Mouse (Mus musculus) CH12.LX (cell line): ENCODE measurements at regions not wholly inside any gene's neighbourhood (a gene's known extent, or its start where the extent isn't known, plus 50 kb on each side); places are given as distances from the start of the nearest gene placed in this dataset.

Source experiments
- DNase-seq: peaks from one replicate; pipeline ENCODE4 v3.0.0-alpha.2; 2013; ENCODE audit errors: extremely low read depth
- H3K27ac ChIP-seq: 2 replicates; pipeline ENCODE4 v1.5.1; 2012; ENCODE audit warnings: low read depth, mild to moderate bottlenecking, control low read depth, moderate library complexity; ENCODE audit not compliant: insufficient read depth
- H3K27me3 ChIP-seq: replicated peaks from 2 replicates; pipeline ENCODE3; 2012; ENCODE audit warnings: inconsistent platforms
- H3K36me3 ChIP-seq, 2 experiments: replicated peaks in 1 of 2; 2 replicates each; pipeline versions ENCODE3 to v1.6.1; 2012; ENCODE audit warnings: inconsistent platforms in 1 of 2, low read length in 1 of 2, mild to moderate bottlenecking in 1 of 2, mixed read lengths in 1 of 2, moderate library complexity in 1 of 2; ENCODE audit not compliant: control insufficient read depth in 1 of 2, insufficient read depth in 1 of 2
- H3K4me1 ChIP-seq, 2 experiments: 2 replicates each; pipeline ENCODE4 v1.6.1; 2012; ENCODE audit warnings: inconsistent platforms in 1 of 2, moderate library complexity in 1 of 2; ENCODE audit not compliant: insufficient read depth in 2 of 2, control insufficient read depth in 1 of 2
- H3K4me2 ChIP-seq: 2 replicates; pipeline ENCODE4 v1.6.1; 2012; ENCODE audit warnings: low read depth, mild to moderate bottlenecking, control low read depth; ENCODE audit not compliant: poor library complexity, insufficient read depth, severe bottlenecking
- H3K4me3 ChIP-seq, 3 experiments: fragments of 150-350 bp in 1 of 3; sonication (generic) in 1 of 3; replicated peaks in 1 of 3; 2 replicates each; pipeline versions ENCODE3 to v1.5.1; 2011 to 2012; ENCODE audit warnings: low read depth in 2 of 3, low read length in 2 of 3, mild to moderate bottlenecking in 2 of 3, moderate library complexity in 2 of 3, control low read depth in 1 of 3, improper control_type of control experiment in 1 of 3, inconsistent platforms in 1 of 3, mixed read lengths in 1 of 3; ENCODE audit not compliant: poor library complexity in 1 of 3
- H3K79me2 ChIP-seq: replicated peaks from 2 replicates; pipeline ENCODE4 v1.6.1; 2012; ENCODE audit warnings: mild to moderate bottlenecking, moderate library complexity; ENCODE audit not compliant: control insufficient read depth, poor library complexity, insufficient read depth, severe bottlenecking; ENCODE audit errors: extremely low read depth
- H3K9ac ChIP-seq: 2 replicates; pipeline ENCODE4 v1.6.1; 2012; ENCODE audit warnings: low read depth, mild to moderate bottlenecking, control low read depth, moderate library complexity; ENCODE audit not compliant: insufficient read depth
- H3K9me3 ChIP-seq: replicated peaks from 2 replicates; pipeline ENCODE3; 2012; ENCODE audit warnings: low read length, inconsistent platforms, mixed read lengths
- CHD1 ChIP-seq: IDR thresholded peaks from 2 replicates; pipeline ENCODE4 v1.6.1; 2012; ENCODE audit warnings: low read depth, low read length, improper control_type of control experiment, inconsistent platforms
- CHD2 ChIP-seq: IDR thresholded peaks from 2 replicates; pipeline ENCODE4 v1.6.1; 2011; ENCODE audit warnings: low read length, improper control_type of control experiment
- CTCF ChIP-seq, 2 experiments: IDR thresholded peaks in 1 of 2; conservative IDR thresholded peaks in 1 of 2; 2 replicates each; pipeline ENCODE4 v1.5.1; 2011 to 2012; ENCODE audit warnings: low read depth in 2 of 2, low read length in 2 of 2, improper control_type of control experiment in 1 of 2, inconsistent platforms in 1 of 2, mild to moderate bottlenecking in 1 of 2, moderate library complexity in 1 of 2
- ELF1 ChIP-seq: IDR thresholded peaks from 2 replicates; pipeline ENCODE4 v1.6.1; 2014; ENCODE audit warnings: low read depth, mild to moderate bottlenecking, inconsistent platforms, low read length, improper control_type of control experiment
- GABPA ChIP-seq: IDR thresholded peaks from 2 replicates; pipeline ENCODE4 v1.6.1; 2012; ENCODE audit warnings: low read depth, low read length, improper control_type of control experiment, inconsistent platforms; ENCODE audit not compliant: insufficient replicate concordance
- IRF4 ChIP-seq: IDR thresholded peaks from 2 replicates; pipeline ENCODE4 v1.6.1; 2014; ENCODE audit warnings: low read depth, mild to moderate bottlenecking, inconsistent platforms, low read length, improper control_type of control experiment
- JUND ChIP-seq: conservative IDR thresholded peaks from 2 replicates; pipeline ENCODE4 v1.6.1; 2011; ENCODE audit warnings: low read depth, low read length, improper control_type of control experiment
- KAT2A ChIP-seq: IDR thresholded peaks from 2 replicates; pipeline ENCODE4 v1.6.1; 2012; ENCODE audit warnings: low read length, improper control_type of control experiment, inconsistent platforms; ENCODE audit not compliant: insufficient replicate concordance
- MEF2A ChIP-seq: IDR thresholded peaks from 2 replicates; pipeline ENCODE4 v1.6.1; 2014; ENCODE audit warnings: low read depth, mild to moderate bottlenecking, inconsistent platforms, low read length, improper control_type of control experiment, borderline replicate concordance
- MYC ChIP-seq: IDR thresholded peaks from 2 replicates; pipeline ENCODE4 v1.6.1; 2011; ENCODE audit warnings: low read depth, mild to moderate bottlenecking, improper control_type of control experiment, low read length
- NELFE ChIP-seq: IDR thresholded peaks from 2 replicates; pipeline ENCODE4 v1.6.1; 2011; ENCODE audit warnings: low read depth, low read length, improper control_type of control experiment
- PAX5 ChIP-seq: IDR thresholded peaks from 2 replicates; pipeline ENCODE4 v1.6.1; 2012; ENCODE audit warnings: low read length, inconsistent platforms, mixed read lengths
- POLR2A ChIP-seq: IDR thresholded peaks from 2 replicates; pipeline ENCODE4 v1.6.1; 2011; ENCODE audit warnings: low read depth, mild to moderate bottlenecking, improper control_type of control experiment, low read length
- POLR2AphosphoS2 ChIP-seq: IDR thresholded peaks from 2 replicates; pipeline ENCODE4 v1.6.1; 2011; ENCODE audit warnings: low read depth, low read length, improper control_type of control experiment
- SIN3A ChIP-seq: IDR thresholded peaks from 2 replicates; pipeline ENCODE4 v1.6.1; 2012; ENCODE audit warnings: low read length, improper control_type of control experiment, inconsistent platforms
- SMC3 ChIP-seq: IDR thresholded peaks from 2 replicates; pipeline ENCODE4 v1.6.1; 2011; ENCODE audit warnings: low read depth, low read length, improper control_type of control experiment
- TCF12 ChIP-seq: IDR thresholded peaks from 2 replicates; pipeline ENCODE4 v1.6.1; 2014; ENCODE audit warnings: low read depth, mild to moderate bottlenecking, inconsistent platforms, low read length, improper control_type of control experiment
- ZC3H11A ChIP-seq: IDR thresholded peaks from 2 replicates; pipeline ENCODE4 v1.6.1; 2012; ENCODE audit warnings: low read depth, mild to moderate bottlenecking, inconsistent platforms, low read length, improper control_type of control experiment
- ZNF384 ChIP-seq: IDR thresholded peaks from 2 replicates; pipeline ENCODE4 v1.6.1; 2012; ENCODE audit warnings: low read depth, low read length, improper control_type of control experiment, inconsistent platforms
- dilution Hi-C: fragments of 300-500 bp; cut with MboI; formaldehyde crosslinking; loops from 2 replicates; pipeline ENCODE4 v1.14.3; 2020; ENCODE audit warnings: low sequenced_read_pairs; ENCODE audit not compliant: extremely low pct_unique_long_range_greater_than_20kb, extremely low pct_ligation_motif_present
- in situ Hi-C: fragments of 300-500 bp; cut with MboI; formaldehyde crosslinking; loops from 3 replicates; pipeline ENCODE4 v1.14.3; 2019; ENCODE audit warnings: low sequenced_read_pairs, low pct_ligation_motif_present, low pct_unique_long_range_greater_than_20kb, mixed read lengths

DNA sequence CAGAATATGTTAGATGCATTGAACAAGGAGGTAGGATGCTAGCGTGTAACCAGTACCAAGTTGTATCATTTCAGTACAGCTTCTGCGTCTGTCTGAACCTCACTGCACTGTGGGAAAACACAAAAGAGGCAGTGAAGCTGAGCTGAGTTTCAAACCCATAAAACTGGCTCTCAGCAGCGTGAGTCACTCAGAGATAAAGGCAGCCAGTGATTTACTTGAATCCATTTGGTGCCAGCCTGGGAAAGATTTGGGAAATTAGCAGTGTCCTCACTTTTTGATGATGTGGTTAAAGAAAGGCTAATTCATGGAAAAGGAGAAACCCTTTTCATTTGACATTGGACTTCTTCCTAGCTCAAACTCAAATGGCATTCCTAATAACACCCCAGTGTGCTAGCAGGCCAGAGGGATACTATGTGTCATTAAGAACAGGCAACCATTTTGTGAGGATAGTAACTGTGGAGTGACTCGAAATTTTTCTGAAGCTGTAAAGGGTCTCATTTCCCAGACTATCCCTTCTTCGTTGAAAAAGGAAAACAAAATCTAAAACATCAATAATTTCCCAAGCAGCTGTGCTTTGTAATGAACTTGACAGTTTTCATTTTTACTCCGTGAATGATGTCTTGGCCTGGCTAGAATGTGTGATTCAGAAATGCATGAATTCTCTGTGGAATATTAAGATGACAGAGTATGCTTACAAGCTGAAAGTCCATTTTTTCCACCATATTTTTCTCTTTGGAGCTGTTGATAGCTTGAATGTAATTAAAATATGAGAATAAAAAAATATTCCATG, 85.8 kb upstream of the Cerkl start:
- H3K27me3 ChIP-seq, result no peaks in the 10 kb centered on the region
- H3K27ac ChIP-seq, result no peak overlapping the region
- no peaks in the 10 kb centered on the region for H3K36me3 ChIP-seq
- H3K4me3 ChIP-seq, result no peak overlapping the region
- H3K4me1 ChIP-seq, result no peaks in the 10 kb centered on the region
- H3K79me2 ChIP-seq, result no peaks in the 10 kb centered on the region
- in situ Hi-C loops, result no loop called here
- DNase-seq, result no peak
- TF ChIP-seq GABPA (no peak), CTCF (conservative IDR thresholded peaks at IDR 0.05 in 1 of 2, IDR thresholded peaks at IDR 0.05 in 1 of 2; ENCODE audit: low read depth in 2 of 2, low read length in 2 of 2) (no peak), ELF1 (no peak), SIN3A (no peak), MYC (no peak), MEF2A (no peak), ZC3H11A (no peak), CHD2 (no peak), POLR2AphosphoS2 (no peak), NELFE (no peak), KAT2A (no peak), JUND (no peak)
- H3K9me3 ChIP-seq, result no peaks in the 10 kb centered on the region
- dilution Hi-C loops, result no loop called here
- no peak overlapping the region for H3K4me2 ChIP-seq
- H3K9ac ChIP-seq, result no peak overlapping the region

DNA sequence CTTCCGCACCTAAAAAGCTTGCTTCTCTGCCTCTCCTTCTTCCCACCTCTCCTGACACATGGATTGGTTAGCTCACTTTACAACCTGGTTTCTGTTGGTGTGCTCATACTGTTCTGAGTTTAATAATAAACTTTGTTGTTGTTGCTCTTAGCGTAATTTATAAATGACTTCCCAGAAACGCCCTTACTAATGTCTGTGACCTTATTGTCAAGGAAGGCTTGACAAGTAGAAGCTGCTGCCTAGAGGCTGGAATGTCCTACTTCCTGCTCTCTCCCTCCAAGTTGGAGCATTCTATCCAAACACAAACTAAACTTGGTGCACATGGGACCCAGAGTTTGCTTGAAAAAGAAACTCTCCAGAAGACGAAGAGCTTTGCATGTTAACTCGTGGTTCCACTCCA, 86.9 kb upstream of the Cerkl start:
- Histone ChIP-seq H3K27me3 (no peaks in the 10 kb centered on the region), H3K4me3 (no peak overlapping the region), H3K27ac (no peak overlapping the region), H3K4me1 (no peaks in the 10 kb centered on the region), H3K9me3 (no peaks in the 10 kb centered on the region), H3K79me2 (no peaks in the 10 kb centered on the region), H3K9ac (no peak overlapping the region), H3K4me2 (no peak overlapping the region), H3K36me3 (no peaks in the 10 kb centered on the region)
- TF ChIP-seq CHD1 (no peak), ZNF384 (no peak), SMC3 (no peak), IRF4 (no peak), TCF12 (no peak), MEF2A (no peak), POLR2A (no peak), PAX5 (no peak)
- in situ Hi-C loops (no loop called here), dilution Hi-C loops (no loop called here)
- no peak for DNase-seq
